Mouse (Mus musculus) splenic B cell, adult 2 months (primary cell): ENCODE measurements around the gene Tbc1d4.
A peak's percentile ranks its signal among the peaks of the same experiment; 100 is the strongest.

Source experiments
- DNase-seq: peaks from one replicate; pipeline ENCODE4 v3.0.0-alpha.2; 2011; ENCODE audit warnings: low read depth, low spot score
- H3K27me3 ChIP-seq: 2 replicates; pipeline ENCODE4 v1.6.1; 2012; ENCODE audit warnings: mild to moderate bottlenecking, low read length, moderate library complexity, mixed read lengths; ENCODE audit not compliant: control insufficient read depth, poor library complexity, insufficient read depth, severe bottlenecking
- H3K36me3 ChIP-seq: 2 replicates; pipeline ENCODE4 v1.6.1; 2012; ENCODE audit warnings: mild to moderate bottlenecking, low read length, moderate library complexity, mixed read lengths; ENCODE audit not compliant: control insufficient read depth, poor library complexity, insufficient read depth, severe bottlenecking

The Tbc1d4 gene

DNA sequence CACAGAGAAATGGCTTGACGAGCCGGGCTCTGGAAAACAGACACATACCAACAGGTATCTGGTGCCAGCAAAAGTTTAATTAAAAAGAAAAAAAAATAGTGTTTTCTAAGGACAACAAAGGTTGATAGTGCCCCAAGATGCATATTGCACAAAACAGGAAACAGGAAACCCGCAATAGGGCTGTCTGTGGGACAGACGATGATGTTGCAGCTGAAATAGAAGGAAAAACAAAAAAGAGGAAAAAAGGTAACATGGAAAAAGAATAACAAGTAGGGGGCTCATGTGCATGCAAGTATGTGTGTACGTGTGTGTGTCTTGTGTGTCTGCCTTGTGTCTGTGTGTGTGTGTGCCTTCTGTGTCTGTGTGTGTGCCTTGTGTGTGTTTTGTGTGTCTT, 131.2 kb downstream of the Tbc1d4 start:
- Histone ChIP-seq H3K27me3 (no peaks in the 10 kb centered on the region), H3K36me3 (no peaks in the 10 kb centered on the region)
- DNase-seq = no peak

DNA sequence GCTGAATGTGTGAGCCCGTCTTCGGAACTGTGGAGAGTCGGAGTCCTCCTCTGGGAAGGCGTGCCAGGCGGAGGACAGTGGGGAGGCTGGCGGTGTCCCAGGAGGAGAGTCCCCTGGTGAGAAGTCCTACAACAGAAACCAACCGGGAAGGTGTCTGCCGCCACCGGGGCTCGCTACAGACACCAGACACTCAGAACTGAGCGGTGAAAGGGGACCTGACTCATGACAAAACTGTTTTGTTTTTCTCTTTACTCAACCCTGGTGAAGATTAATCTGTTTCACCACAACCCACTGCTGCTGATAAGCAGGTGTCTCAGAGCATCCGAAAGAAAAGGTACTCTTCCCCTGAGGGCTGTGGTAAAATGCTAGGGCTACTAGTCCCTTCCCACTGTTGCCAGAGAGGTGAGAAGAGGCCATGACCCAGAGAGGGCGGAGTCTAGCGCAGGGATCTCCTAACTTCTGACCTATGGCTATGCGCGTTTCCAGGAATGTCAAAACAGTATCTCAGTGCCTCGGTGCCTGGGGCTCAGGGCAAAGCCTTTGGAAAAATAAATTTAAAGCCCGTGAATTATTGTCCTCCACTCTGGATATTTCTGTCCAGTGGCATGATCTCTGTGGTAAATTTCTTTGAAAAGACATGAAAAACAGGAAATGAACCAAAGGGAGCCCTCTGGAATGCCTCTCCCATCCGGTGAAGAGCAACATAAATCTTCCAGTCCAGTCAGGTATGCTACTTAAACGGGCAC, 131.7 kb downstream of the Tbc1d4 start:
- DNase-seq = no peak

GRCm38 (mm10) chr14:101469475-101470093, 139.4 kb downstream of the Tbc1d4 start:
- Histone ChIP-seq H3K36me3 (no peaks in the 10 kb centered on the region), H3K27me3 (no peaks in the 10 kb centered on the region)
- DNase-seq = no peak

More for the DNA sequence above, 131.7 kb downstream of the Tbc1d4 start:
- Histone ChIP-seq H3K36me3 (no peaks in the 10 kb centered on the region), H3K27me3 (no peaks in the 10 kb centered on the region)

GRCm38 (mm10) chr14:101468143-101468542, 140.8 kb downstream of the Tbc1d4 start:
- no peak for DNase-seq
- no peaks in the 10 kb centered on the region for H3K27me3 ChIP-seq
- H3K36me3 ChIP-seq = no peaks in the 10 kb centered on the region

- Histone ChIP-seq H3K36me3 (no peaks in the 10 kb centered on the region), H3K27me3 (no peaks in the 10 kb centered on the region)
- DNase-seq = no peak
Observed at GRCm38 (mm10) chr14:101467532-101467931, 141.5 kb downstream of the Tbc1d4 start.

GRCm38 (mm10) chr14:101466521-101466920, 142.5 kb downstream of the Tbc1d4 start:
- no peak for DNase-seq
- Histone ChIP-seq H3K27me3 (no peaks in the 10 kb centered on the region), H3K36me3 (no peaks in the 10 kb centered on the region)

DNA sequence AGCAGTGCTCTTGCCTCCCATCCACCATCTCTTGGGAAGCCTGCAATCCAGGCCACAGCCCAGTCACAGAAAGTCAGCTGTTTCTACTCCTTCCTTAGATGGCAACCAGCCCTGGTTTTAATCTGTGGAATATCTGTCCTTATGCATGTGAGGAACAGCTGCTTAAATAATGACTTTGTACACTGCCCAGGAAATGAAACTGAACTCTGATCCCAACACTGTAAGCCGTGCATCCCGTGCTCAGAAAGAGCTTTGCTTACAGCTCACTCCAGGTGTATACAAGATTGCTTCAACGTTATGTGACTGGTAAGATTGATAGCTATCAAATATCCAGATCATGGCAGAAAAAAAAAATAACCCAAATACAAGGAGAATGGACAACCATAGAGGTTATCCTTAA, 143.1 kb downstream of the Tbc1d4 start:
- no peaks in the 10 kb centered on the region for H3K36me3 ChIP-seq
- DNase-seq = no peak
- H3K27me3 ChIP-seq = no peaks in the 10 kb centered on the region

GRCm38 (mm10) chr14:101460768-101461167, 148.2 kb downstream of the Tbc1d4 start:
- H3K36me3 ChIP-seq = no peaks in the 10 kb centered on the region
- DNase-seq = peak; percentile 26

GRCm38 (mm10) chr14:101452915-101453314, 156.1 kb downstream of the Tbc1d4 start:
- no peak for DNase-seq
- H3K36me3 ChIP-seq = no peaks in the 10 kb centered on the region
- no peaks in the 10 kb centered on the region for H3K27me3 ChIP-seq

More at GRCm38 (mm10) chr14:101460768-101461167, 148.2 kb downstream of the Tbc1d4 start:
- no peaks in the 10 kb centered on the region for H3K27me3 ChIP-seq

DNA sequence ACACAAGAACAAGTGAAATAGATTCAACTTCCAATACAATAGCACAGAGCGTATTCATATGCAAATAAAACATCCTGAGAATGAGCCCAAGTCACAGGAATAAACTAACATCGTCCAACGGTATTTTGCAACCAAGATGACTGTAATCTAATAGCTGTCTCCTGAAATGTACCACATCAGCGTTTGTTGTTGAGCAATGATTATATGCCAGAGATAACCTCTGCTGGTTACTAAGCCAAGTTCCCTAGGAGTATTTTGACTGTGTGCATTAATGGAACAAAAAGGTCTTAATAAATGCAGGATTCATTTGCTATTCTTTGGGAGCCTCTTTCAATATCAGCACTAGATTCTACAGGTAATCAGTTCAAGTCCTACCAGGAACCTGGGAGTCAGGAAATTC, 161.1 kb downstream of the Tbc1d4 start:
- DNase-seq = no peak
- Histone ChIP-seq H3K27me3 (no peaks in the 10 kb centered on the region), H3K36me3 (no peaks in the 10 kb centered on the region)

- Histone ChIP-seq H3K27me3 (no peaks in the 10 kb centered on the region), H3K36me3 (no peaks in the 10 kb centered on the region)
- no peak for DNase-seq
Observed at GRCm38 (mm10) chr14:101445205-101445604, 163.8 kb downstream of the Tbc1d4 start.

- no peak for DNase-seq
- H3K27me3 ChIP-seq = no peaks in the 10 kb centered on the region
- H3K36me3 ChIP-seq = no peaks in the 10 kb centered on the region
Observed at GRCm38 (mm10) chr14:101437925-101438324, 171.1 kb downstream of the Tbc1d4 start.

GRCm38 (mm10) chr14:101430536-101430935, 178.5 kb downstream of the Tbc1d4 start:
- H3K27me3 ChIP-seq = no peaks in the 10 kb centered on the region
- DNase-seq = no peak

GRCm38 (mm10) chr14:101428805-101429516, 180.0 kb downstream of the Tbc1d4 start:
- no peaks in the 10 kb centered on the region for H3K27me3 ChIP-seq
- no peaks in the 10 kb centered on the region for H3K36me3 ChIP-seq
- DNase-seq = peak; percentile 5

More at GRCm38 (mm10) chr14:101430536-101430935, 178.5 kb downstream of the Tbc1d4 start:
- no peaks in the 10 kb centered on the region for H3K36me3 ChIP-seq

DNA sequence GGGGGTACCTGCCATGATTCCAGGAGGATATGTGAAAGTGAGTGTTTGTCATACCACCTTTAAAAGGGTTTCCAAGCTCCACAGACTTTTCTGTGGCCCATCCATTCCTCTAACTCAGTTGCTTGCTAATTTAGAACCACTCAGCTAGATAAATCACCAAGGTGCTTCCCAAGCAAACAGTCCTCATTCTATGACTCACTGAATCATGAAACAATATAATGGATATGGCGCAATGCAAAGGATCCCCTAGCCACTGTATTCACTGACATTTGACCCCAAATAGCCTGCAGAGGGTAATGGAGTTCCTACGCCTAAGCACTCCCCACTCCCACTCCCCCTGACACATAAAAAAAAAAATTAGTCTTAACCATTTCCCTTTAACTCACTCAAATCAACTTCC, 191.3 kb downstream of the Tbc1d4 start:
- no peaks in the 10 kb centered on the region for H3K27me3 ChIP-seq
- DNase-seq = no peak
- H3K36me3 ChIP-seq = no peaks in the 10 kb centered on the region
